Mouse (Mus musculus) gastrocnemius, adult 2 months (tissue): ENCODE data around the gene Fam222a. TPM values are rescaled to one million over a fixed set of nuclear protein-coding genes. Genes with fewer than 3 reads are reported as not detected.

Experiments
- DNase-seq: peaks from one replicate; pipeline ENCODE4 v3.0.0; 2022
- H3K27ac ChIP-seq: fragments of 200-600 bp; 2 replicates; pipeline ENCODE4 v1.8.1; 2022; ENCODE audit warnings: mild to moderate bottlenecking
- H3K4me3 ChIP-seq: fragments of 200-600 bp; 2 replicates; pipeline ENCODE4 v1.8.1; 2022; ENCODE audit warnings: mild to moderate bottlenecking, moderate library complexity
- CTCF ChIP-seq: fragments of 200-600 bp; IDR thresholded peaks from 2 replicates; pipeline ENCODE4 v1.8.1; 2022; ENCODE audit warnings: antibody characterized with exemption, mild to moderate bottlenecking, moderate library complexity
- intact Hi-C: fragments of 180-260 bp; cut with DNase I; formaldehyde crosslinking; loops from one replicate; pipeline ENCODE4 v1.15.1; 2025
- long read RNA-seq, 2 experiments: library from polyadenylated mRNA; stranded (forward); transcript quantifications; one replicate each; pipeline ENCODE4 v2.0.0; 2021
- total RNA-seq, 2 experiments: library from RNA; stranded (reverse); gene quantifications; 2 replicates each; pipeline ENCODE4 v1.2.3; 2021

Fam222a gene
- 1 to 10 TPM in 1 of 2 experiments, under 1 TPM in 1; 0.18 to 1.1 TPM for total RNA-seq
- long read RNA-seq, experiment 1: 0 reads
- long read RNA-seq, experiment 2: 0 reads

DNA sequence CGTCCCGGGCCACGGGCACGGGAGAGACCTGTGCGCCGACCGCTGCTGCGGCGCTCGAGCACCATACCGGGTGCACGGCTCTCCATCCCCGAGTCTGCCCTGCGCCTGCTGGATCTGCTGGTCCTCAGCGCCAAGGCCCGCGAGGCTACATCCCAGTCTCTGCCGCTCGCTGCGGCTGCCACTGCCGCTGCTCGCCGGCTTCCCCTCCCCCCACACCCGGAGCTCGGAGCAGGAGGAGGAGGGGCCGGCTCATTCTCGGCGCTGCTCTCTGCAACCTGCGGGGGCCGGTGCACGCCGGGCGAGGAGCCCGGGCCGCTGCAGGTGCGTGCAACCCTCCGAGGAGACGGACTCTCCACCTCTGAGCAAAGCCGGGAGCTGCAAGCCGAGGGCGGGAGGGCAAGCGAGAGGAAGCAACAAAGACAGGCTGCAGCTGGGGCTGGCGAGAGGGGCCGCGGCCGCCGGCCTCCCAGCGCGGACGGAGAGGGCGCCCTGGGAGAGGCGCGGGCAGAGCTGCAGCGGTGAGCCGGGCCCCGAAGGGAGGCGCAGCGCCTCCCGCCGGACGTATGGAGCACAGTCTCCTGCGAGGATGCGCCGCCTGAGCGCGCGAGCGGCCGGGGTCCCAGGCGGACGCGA lies at the start of gene Fam222a:
Gene Fam222a, plus strand, starts transcription at position 452 of the 633 bp plus-strand sequence.
- DNase-seq: peak; percentile 78
- Histone ChIP-seq H3K27ac (peak within 1 kb of the TSS; percentile 79), H3K4me3 (peak within 1 kb of the TSS; percentile 78)
- peak; percentile 67 for TF ChIP-seq CTCF
- intact Hi-C loops: loop anchor here (5.0 kb wide), 2 partner anchors 105 to 120 kb away; no protein-coding TSS in a partner anchor

DNA sequence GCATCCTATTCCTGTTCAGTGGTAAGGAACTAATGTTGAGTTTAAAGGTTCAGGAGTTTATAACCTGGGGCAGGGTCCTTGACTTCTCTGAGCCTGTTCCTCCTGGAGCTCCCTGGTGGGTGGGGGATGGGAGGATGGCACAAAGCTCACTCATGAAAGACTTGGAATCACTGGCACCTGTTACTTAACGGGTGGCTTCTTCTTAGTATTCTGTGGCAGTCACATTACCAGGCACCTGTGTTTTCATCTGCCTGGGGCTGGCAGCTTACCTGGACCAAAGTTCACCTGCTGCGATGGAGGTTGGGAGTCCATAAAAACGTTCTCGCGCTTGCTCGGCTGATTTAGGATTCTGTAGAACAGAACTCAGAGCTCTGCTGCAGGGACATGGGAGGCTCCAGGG lies 39.5 kb upstream of the Fam222a start:
- H3K4me3 ChIP-seq: no peak overlapping the region
- intact Hi-C loops: no loop called here
- TF ChIP-seq CTCF: no peak
- no peak for DNase-seq
- H3K27ac ChIP-seq: no peak overlapping the region

DNA sequence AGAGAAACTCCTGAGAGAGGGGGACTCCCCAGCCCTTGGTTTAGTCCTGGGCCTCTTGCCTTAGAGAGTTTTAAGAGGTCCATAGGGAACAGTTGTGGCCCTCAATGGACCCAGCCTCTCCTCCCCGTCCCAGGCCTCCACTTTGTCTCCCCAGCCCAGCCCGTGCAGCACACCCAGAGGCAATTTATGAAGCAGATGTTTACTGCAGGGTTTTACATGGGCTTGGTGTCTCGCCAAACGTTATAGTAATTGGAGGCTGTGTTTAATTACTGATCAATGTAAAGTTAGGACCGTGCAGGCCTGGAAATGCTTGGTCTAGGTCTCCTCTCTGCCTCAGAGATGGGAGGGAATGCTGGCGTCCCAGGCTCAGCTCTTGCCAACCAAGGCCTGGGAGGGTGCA lies 37.5 kb upstream of the Fam222a start:
- no peak for TF ChIP-seq CTCF
- intact Hi-C loops: no loop called here

DNA sequence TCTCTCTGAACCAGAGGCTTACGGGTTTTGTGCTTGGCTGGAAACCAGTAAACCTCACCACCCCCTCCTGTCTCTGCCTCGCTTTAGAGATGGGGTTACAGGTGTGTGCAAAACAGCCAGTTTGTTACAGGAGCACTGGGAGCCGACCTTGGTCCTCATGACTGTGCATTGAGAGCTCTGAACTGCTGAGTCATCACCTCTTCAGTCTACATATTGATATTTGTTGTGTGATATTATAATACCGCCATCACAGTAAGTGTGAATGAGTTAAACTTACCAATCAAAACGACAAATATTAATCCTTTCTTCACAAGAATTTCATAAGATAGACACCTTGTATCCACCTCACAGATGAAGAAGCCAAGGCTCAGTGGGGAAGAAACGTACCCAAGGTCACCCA lies 35.8 kb upstream of the Fam222a start:
- no peak overlapping the region for H3K4me3 ChIP-seq
- intact Hi-C loops: no loop called here
- no peak overlapping the region for H3K27ac ChIP-seq
- no peak for TF ChIP-seq CTCF
- no peak for DNase-seq

More for the DNA sequence above, 37.5 kb upstream of the Fam222a start:
- H3K27ac ChIP-seq: no peak overlapping the region
- no peak for DNase-seq
- H3K4me3 ChIP-seq: no peak overlapping the region

DNA sequence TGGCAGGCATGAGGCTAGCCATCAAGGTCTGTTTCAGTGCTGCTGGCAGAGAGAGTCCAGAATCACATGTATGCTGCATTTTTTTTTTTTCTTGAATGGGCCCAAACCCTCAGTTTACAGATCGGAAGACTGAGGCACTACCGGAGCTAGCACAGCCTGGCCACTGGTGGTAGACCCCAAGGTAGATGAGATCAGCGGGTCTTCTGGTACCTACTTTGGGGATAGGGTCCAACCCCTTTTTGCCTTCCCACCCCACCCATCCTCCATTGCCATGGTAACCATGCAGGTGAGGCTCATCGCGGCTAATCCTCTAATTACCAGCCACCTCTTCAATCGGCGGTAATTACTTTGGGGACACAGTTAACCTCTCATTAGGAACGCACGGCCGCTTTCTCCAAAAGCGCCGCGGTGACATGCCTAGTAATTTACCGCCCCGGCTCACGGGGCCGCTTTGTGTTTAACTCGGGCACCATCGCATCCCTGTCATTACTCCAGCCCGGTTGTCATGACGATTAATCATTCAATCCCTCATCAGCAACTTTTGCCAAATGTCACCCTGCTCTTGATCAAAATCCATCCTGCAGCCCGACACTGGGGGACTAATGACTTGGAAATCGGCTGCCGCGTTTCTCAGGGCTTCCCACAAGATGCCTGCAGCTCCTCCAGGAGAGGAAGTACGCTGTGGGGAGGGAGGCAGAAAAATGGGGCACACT lies 30.4 kb upstream of the Fam222a start:
- no peak overlapping the region for H3K4me3 ChIP-seq
- intact Hi-C loops: no loop called here

DNA sequence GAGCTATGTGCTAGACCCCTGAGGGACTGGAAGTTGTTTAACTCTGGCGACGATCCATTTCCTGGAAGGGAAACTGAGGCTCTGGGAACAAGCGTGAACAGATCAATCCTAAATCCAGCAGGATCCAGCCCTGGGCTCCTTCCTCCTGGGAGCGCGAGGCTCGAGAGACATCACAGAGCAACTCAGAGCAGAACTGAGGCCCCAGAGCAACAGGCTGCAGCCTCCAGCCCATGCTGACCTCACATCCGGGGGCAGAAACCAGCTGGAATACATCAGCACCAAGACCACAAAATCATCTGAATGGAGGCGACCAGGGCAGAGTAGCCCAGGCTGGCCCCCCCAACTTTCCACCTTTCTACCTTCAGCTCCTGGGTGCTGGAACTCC lies 29.8 kb upstream of the Fam222a start:
- no peak for TF ChIP-seq CTCF
- intact Hi-C loops: no loop called here
- DNase-seq: no peak
- Histone ChIP-seq H3K27ac (no peak overlapping the region), H3K4me3 (no peak overlapping the region)

More for the DNA sequence above, 30.4 kb upstream of the Fam222a start:
- TF ChIP-seq CTCF: no peak
- DNase-seq: no peak
- no peak overlapping the region for H3K27ac ChIP-seq

DNA sequence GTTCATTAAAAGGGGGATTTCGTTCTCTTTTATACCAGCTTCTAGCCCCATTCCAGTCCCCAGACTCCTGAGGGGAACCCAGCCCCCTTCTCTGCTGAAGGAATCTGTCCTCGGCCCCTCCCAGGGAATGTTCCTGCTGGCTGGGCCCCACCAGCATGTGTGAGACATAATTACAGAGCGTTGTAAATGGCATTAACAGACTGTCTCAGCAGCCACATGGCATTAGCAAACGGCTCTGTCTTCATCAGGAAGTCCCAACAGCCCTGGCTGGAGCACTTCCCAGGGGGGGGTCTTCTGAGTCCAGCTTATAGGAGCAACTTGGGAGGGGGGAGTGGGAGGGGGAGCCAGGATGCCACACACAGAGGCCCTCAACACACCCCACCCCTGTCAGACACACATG lies 29.1 kb upstream of the Fam222a start:
- TF ChIP-seq CTCF: no peak
- Histone ChIP-seq H3K4me3 (no peak overlapping the region), H3K27ac (no peak overlapping the region)
- DNase-seq: no peak
- intact Hi-C loops: no loop called here

DNA sequence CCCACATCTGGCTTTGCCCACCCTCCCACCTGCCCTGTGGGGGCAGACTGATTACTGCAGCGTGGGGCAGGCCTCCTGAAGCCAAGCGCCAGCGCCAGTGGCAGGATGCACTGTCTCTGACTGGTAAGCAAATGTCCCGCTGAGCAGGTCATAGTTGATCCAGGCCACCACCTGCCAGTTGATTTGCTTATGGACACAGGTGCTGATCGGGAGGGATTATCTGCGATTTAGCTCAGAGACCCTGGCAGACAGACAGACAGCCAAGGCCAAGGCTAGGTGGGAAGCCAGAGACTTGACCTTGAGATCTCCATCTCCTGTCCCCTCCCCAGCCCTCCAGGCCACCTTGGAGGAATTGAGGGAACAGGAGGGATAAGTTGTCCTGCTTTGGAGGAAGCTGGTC lies 28.1 kb upstream of the Fam222a start:
- DNase-seq: no peak
- intact Hi-C loops: no loop called here
- H3K4me3 ChIP-seq: no peak overlapping the region
- H3K27ac ChIP-seq: no peak overlapping the region
- no peak for TF ChIP-seq CTCF

DNA sequence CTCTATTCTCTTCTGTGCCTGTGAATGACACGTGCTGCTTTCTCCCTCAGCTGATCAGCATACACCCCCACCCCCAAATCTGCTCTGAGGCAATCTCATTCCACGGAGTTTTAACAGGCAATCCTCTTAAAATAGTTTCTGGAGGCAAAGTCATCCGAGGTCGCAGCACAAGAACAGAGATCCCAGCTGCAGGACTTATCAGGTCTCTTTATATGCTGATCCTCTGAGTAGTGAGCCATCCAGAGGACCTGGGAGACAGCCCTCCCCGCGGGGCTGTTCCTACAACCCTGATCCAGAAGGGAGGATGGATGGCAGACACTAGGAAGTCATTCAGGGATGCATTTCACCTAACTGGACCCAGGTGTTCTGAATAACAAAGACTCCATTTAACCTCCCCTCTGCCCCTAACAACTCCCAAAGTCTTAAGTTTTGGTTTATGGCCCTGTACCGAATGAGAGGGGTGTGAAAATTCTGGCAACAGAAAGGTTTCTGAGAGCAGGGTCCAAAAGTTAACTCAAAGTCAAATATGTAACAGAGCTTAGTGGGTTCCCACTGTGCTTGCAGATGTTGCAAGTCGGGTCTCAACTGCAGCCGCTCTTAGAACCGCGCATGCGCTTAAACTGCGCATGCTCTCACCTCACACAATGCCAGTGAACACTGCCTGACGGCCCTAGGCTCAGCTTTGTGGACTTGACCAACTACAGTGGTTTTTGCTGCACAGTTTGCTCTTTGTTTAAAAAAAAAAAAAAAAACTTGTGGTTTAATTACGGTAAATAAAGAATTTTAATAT lies 26.0 kb upstream of the Fam222a start:
- no peak overlapping the region for H3K27ac ChIP-seq
- H3K4me3 ChIP-seq: no peak overlapping the region
- intact Hi-C loops: no loop called here
- DNase-seq: no peak
- TF ChIP-seq CTCF: no peak

DNA sequence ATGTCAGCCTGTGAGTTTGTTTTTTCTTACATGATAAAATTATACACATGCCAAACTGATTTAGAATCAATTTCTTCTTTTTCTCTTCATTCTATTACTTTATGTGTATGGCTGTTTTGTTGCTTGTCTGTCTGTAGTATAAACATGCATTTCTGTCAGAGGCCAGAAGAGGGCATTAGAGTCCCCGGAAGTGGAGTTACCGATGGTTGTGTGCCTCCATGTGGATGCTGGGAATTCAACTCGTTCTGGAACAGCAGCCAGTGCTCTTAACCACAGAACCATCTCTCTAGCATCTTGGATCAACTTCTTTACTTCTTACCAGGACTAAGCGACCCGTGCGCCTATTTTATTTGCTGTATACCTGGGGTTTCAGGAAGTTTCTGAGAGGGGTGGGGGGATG lies 24.2 kb upstream of the Fam222a start:
- Histone ChIP-seq H3K4me3 (no peak overlapping the region), H3K27ac (no peak overlapping the region)
- TF ChIP-seq CTCF: no peak
- intact Hi-C loops: no loop called here
- DNase-seq: no peak

DNA sequence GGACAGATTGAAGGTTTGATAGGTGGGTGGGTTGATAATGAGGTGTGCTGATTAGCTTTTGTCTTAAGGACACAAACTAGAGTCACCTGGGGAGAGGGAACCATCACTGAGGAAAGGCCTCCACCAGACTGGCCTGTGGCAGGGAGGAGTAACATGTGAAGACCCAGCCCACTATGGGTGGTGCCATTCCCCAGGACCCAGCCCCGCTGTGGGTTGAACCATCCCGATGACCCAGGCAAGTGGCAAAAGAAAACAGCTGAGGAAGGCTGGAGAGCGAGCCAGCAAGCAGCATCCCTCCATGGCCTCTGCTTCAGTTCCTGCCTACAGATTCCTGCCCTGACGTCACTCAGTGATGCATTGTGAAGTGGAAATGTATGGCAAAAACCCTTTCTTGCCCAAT lies 23.6 kb upstream of the Fam222a start:
- DNase-seq: no peak
- H3K27ac ChIP-seq: no peak overlapping the region
- no peak for TF ChIP-seq CTCF
- intact Hi-C loops: no loop called here
- H3K4me3 ChIP-seq: no peak overlapping the region

DNA sequence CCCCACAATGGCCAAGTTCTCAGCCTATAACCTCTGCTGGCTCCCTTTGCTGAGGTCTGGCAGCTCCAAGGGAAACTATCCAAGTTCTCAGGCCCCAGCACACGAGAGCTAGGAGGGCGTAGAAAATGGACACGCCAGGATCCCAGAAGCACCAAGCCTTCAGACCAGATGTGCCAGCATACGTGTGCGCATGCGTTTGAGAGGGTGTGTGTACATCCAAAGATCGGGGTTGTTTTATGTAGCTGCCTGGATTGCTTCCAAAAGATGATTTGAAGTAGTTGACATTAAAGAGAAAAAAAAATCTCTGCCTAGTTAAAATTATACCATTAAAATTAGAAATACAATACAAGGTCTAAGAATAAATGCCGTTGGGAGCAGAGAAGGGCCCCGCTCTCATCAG lies 22.7 kb upstream of the Fam222a start:
- no peak for TF ChIP-seq CTCF
- Histone ChIP-seq H3K4me3 (no peak overlapping the region), H3K27ac (no peak overlapping the region)
- DNase-seq: no peak
- intact Hi-C loops: no loop called here

DNA sequence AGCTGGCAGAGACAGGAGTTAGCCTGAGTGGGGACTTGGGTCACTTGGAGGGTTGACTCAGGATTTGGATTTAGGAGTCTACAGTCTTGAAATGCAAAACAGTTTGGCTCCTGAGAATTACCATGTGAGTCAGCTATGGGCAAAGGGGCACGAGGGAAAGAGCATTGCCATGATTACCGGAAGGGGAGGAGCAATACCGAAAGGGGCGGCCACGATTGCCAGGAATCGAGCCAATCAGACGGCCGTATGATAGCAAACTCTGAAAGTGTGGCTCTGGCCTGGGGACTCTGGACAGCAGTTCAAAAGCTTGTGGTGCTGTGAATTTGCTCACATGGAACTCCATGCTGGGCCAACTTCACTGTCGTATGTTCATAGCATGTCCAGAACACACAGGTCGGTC lies 18.8 kb upstream of the Fam222a start:
- intact Hi-C loops: no loop called here
- no peak for TF ChIP-seq CTCF
- no peak overlapping the region for H3K27ac ChIP-seq
- DNase-seq: no peak
- no peak overlapping the region for H3K4me3 ChIP-seq
